Mouse (Mus musculus) limb, embryonic 14.5 days (tissue): ENCODE results near the gene Nav3. TPM values are rescaled to one million over a fixed set of nuclear protein-coding genes. Genes with fewer than 3 reads are reported as not detected.
"Not testable (repeated sequence)": the region's sequence is repeated elsewhere in the genome, so short reads cannot be mapped to it uniquely, and the experiment has no call there.

Experiments
- ATAC-seq: fragments of 200-750 bp; cut with Nextera tagmentation; 2 replicates; pipeline ENCODE4 v1.8.0; 2017; ENCODE audit warnings: low read depth, moderate number of reproducible peaks, moderate TSS enrichment; ENCODE audit not compliant: low FRiP score
- DNase-seq: peaks from one replicate; pipeline ENCODE4 v3.0.0-alpha.2; 2015; ENCODE audit warnings: low spot score
- H3K27ac ChIP-seq: fragments of 300-500 bp; sonication (generic); replicated peaks from 2 replicates; pipeline ENCODE4 v1.5.1; 2014; ENCODE audit warnings: low read depth, mild to moderate bottlenecking, low read length, moderate library complexity, mixed read lengths
- H3K27me3 ChIP-seq: fragments of 300-500 bp; sonication (generic); 2 replicates; pipeline ENCODE4 v1.6.1; 2014; ENCODE audit warnings: low read length, mixed read lengths; ENCODE audit not compliant: control insufficient read depth, insufficient read depth
- H3K36me3 ChIP-seq: fragments of 300-500 bp; sonication (generic); 2 replicates; pipeline ENCODE4 v1.6.1; 2014; ENCODE audit warnings: mild to moderate bottlenecking, low read length, moderate library complexity, mixed read lengths; ENCODE audit not compliant: control insufficient read depth, insufficient read depth
- H3K4me1 ChIP-seq: fragments of 300-500 bp; sonication (generic); 2 replicates; pipeline ENCODE4 v1.6.1; 2014; ENCODE audit warnings: antibody characterized with exemption, low read length, mixed read lengths; ENCODE audit not compliant: control insufficient read depth, insufficient read depth
- H3K4me2 ChIP-seq: fragments of 300-500 bp; sonication (generic); replicated peaks from 2 replicates; pipeline ENCODE4 v1.6.1; 2014; ENCODE audit warnings: low read depth, mild to moderate bottlenecking, low read length, moderate library complexity; ENCODE audit not compliant: severe bottlenecking
- H3K4me3 ChIP-seq: fragments of 300-500 bp; sonication (generic); replicated peaks from 2 replicates; pipeline ENCODE4 v1.5.1; 2014; ENCODE audit warnings: low read length
- H3K9ac ChIP-seq: fragments of 300-500 bp; sonication (generic); 2 replicates; pipeline ENCODE4 v1.6.1; 2014; ENCODE audit warnings: mild to moderate bottlenecking, low read depth, low read length, moderate library complexity; ENCODE audit not compliant: severe bottlenecking
- H3K9me3 ChIP-seq: fragments of 300-500 bp; sonication (generic); 2 replicates; pipeline ENCODE4 v1.6.1; 2016; ENCODE audit warnings: low read length; ENCODE audit not compliant: control insufficient read depth
- POLR2A ChIP-seq: fragments of 200-500 bp; IDR thresholded peaks from 2 replicates; pipeline ENCODE4 v1.8.0; 2012; ENCODE audit warnings: inconsistent platforms, mild to moderate bottlenecking, moderate library complexity, borderline replicate concordance; ENCODE audit not compliant: insufficient read depth, insufficient read length; ENCODE audit errors: extremely low read depth
- WGBS: fragments of 180-500 bp; shearing (Covaris S2); extraction: QIAGEN DNeasy Blood & Tissue Kit; methylation state at CpG from one replicate; pipeline ENCODE4 v1.1.7; 2014; 5-methylcytosine and 5-hydroxymethylcytosine counted together
- polyA plus RNA-seq, 2 experiments: library from polyadenylated mRNA; depleted of rRNA in 1 of 2; stranded (reverse) in 1 of 2; unstranded in 1 of 2; fragments of >200 nt; fragmentation: Nextera tagmentation in 1 of 2; extraction: Ambion mirVana in 1 of 2; gene quantifications; 2 replicates each; pipeline versions ENCODE4 v1.2.1 to v1.2.3; 2012 to 2014

Gene Nav3
- polyA plus RNA-seq, 2 experiments: 6.6 to 7.5 TPM

DNA sequence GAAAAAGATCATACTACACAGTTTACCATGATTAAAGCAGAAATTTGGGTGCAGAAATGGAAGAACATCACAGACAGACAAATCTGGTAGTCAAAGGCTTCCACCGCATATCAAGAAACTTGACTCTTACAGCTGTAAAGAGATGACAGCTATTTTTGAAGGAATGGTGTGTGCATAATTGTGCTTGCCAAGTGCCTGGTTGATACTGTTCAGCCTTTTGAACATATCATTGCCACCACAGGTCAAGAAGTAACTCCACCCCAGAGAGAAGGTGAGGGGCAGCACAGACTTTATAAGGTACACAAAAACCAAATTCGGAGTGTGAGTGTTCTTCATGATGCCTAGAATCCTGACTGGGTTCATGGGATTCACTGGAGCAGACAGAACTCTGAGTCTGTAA lies 53.1 kb downstream of the Nav3 start:
- Histone ChIP-seq H3K9ac (no peak overlapping the region), H3K4me1 (no peaks in the 10 kb centered on the region), H3K27me3 (no peaks in the 10 kb centered on the region), H3K4me3 (no peak overlapping the region), H3K4me2 (no peak overlapping the region), H3K36me3 (no peaks in the 10 kb centered on the region), H3K9me3 (no peaks in the 10 kb centered on the region), H3K27ac (no peak overlapping the region)
- DNase-seq: no peak
- no peak for ATAC-seq
- no peak for TF ChIP-seq POLR2A
- 94% methylated on average over 2 of the region's 2 CpGs for WGBS

DNA sequence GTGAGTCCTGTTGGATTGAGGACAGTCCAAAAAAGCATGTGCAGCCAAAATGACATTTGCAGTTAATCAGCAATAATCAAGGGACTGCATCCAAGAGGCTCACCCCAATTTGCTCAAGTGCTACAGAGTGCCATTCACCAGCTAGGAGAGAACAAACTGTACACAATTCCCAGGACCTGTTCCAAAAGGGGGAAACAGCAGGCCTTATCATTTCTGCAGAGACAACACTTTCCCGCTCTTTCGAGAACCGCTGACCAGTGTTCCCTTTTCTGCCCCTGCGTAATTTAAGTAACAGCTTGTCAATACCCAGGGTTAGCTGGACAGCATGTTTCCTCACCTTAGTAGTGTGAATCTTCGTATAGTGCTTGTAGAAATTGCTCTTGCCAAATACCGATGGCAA lies 55.4 kb downstream of the Nav3 start:
- ATAC-seq (no peak), DNase-seq (no peak)
- TF ChIP-seq POLR2A: no peak
- Histone ChIP-seq H3K27me3 (no peaks in the 10 kb centered on the region), H3K4me3 (no peak overlapping the region), H3K27ac (no peak overlapping the region), H3K9ac (no peak overlapping the region), H3K4me1 (no peaks in the 10 kb centered on the region), H3K4me2 (no peak overlapping the region), H3K36me3 (no peaks in the 10 kb centered on the region), H3K9me3 (no peaks in the 10 kb centered on the region)
- WGBS: 85% methylated on average over 6 of the region's 6 CpGs

DNA sequence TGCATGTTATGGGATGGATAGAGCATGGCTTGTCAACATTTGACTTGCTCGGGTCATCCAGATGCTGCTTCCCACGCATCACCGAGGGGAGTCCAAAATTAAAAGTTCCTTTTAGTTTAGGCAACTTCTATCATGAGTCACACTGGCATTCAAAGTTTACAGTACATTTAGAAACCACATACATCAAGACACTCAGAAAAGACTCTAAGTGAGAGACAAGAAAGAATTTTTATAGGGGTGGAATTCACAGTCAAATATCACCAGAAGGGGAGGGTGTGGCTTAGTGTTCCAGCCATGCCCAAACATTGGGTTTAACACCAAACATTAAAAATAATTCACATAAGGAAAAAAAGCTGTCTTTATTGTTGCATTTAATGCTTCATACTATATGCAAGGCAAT lies 57.4 kb downstream of the Nav3 start:
- no peak for DNase-seq
- H3K9me3 ChIP-seq: no peaks in the 10 kb centered on the region
- WGBS: 92% methylated on average over 3 of the region's 3 CpGs
- no peak for ATAC-seq
- H3K27me3 ChIP-seq: no peaks in the 10 kb centered on the region
- no peak overlapping the region for H3K4me2 ChIP-seq
- no peaks in the 10 kb centered on the region for H3K36me3 ChIP-seq
- H3K9ac ChIP-seq: no peak overlapping the region
- no peak overlapping the region for H3K27ac ChIP-seq
- H3K4me3 ChIP-seq: no peak overlapping the region
- H3K4me1 ChIP-seq: no peaks in the 10 kb centered on the region
- TF ChIP-seq POLR2A: no peak

DNA sequence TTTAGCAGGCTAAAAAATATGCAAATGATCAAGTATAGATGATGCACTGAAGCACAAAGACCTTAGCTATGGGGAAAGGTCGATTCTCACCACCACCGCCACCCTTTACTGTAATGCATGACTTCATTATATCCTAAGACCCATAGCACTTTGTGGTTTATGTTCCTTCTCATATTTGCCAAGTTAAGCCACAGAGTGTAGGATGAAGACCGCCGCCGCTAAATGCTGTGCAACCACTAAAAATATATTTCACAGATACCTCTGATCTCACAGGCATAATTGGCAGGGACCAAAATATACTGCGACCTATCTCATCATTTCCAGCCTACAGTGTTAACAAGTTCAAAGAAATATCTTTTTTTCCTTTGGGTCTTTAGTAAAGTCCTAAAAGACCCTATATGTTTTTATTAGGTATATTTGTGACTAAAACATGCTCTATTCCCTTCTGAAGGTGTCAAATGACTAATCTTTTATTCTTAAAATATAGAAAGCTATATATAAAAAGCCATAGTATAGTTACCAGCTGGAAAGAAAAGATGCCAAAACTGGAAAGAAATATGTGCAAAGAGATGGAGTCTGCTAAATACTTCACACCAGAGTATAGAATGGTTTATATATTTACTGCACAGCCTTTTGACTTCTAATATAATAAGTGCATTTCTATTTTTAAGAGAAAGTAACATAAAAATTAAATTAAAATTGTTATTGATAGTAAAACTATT lies 69.4 kb downstream of the Nav3 start:
- 85% methylated on average over 6 of the region's 6 CpGs for WGBS
- H3K9me3 ChIP-seq: no peaks in the 10 kb centered on the region
- no peak overlapping the region for H3K4me2 ChIP-seq
- H3K4me3 ChIP-seq: no peak overlapping the region
- ATAC-seq (no peak), DNase-seq (no peak)
- H3K4me1 ChIP-seq: no peaks in the 10 kb centered on the region
- no peak overlapping the region for H3K9ac ChIP-seq
- no peak for TF ChIP-seq POLR2A
- no peak overlapping the region for H3K27ac ChIP-seq
- H3K36me3 ChIP-seq: no peaks in the 10 kb centered on the region
- no peaks in the 10 kb centered on the region for H3K27me3 ChIP-seq

DNA sequence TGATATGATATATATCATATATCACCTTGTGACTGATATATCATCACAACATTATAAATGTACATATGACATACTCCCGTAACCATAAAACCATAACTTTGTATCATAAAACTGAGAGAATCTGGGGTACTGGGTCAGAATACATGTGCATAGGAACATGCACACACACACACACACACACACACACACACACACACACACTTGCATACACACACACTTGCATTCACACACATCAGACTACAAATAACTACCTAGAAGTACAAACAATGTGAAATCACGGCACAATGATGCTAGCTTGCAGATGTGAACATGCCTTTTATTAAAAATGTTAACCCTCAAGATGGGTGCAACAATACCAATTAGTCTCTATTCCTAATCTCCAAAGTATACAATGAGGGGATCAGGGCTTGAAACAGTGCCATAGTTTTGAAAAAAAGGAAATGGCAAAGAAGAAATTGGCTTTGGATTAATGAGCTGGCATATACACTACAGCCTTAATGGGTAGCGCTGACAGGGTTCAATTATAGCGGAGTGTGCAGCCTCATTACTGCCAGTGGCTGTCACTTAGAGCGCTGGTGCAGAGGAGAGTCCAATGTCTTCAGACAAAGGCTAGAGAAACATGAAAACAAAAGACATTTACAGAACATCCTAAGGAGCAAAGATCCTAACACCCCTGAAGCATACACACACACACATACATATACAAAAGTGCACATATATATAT lies 72.3 kb downstream of the Nav3 start:
- not testable (repeated sequence) for H3K9ac ChIP-seq, H3K27ac ChIP-seq, DNase-seq, H3K9me3 ChIP-seq, H3K27me3 ChIP-seq, ATAC-seq, H3K4me3 ChIP-seq, H3K4me1 ChIP-seq, H3K36me3 ChIP-seq, H3K4me2 ChIP-seq
- WGBS: 66% methylated on average over 5 of the region's 5 CpGs
